Mouse (Mus musculus) heart, postnatal 0 days (tissue): ENCODE data around the gene Nr2f1.

Experiments used
- CTCF ChIP-seq: IDR thresholded peaks from 2 replicates; pipeline ENCODE4 v1.5.1; 2016; ENCODE audit warnings: antibody characterized with exemption, control low read depth, low read depth
- EP300 ChIP-seq: IDR thresholded peaks from 2 replicates; pipeline ENCODE4 v1.6.1; 2016; ENCODE audit warnings: antibody characterized with exemption, low read depth

DNA sequence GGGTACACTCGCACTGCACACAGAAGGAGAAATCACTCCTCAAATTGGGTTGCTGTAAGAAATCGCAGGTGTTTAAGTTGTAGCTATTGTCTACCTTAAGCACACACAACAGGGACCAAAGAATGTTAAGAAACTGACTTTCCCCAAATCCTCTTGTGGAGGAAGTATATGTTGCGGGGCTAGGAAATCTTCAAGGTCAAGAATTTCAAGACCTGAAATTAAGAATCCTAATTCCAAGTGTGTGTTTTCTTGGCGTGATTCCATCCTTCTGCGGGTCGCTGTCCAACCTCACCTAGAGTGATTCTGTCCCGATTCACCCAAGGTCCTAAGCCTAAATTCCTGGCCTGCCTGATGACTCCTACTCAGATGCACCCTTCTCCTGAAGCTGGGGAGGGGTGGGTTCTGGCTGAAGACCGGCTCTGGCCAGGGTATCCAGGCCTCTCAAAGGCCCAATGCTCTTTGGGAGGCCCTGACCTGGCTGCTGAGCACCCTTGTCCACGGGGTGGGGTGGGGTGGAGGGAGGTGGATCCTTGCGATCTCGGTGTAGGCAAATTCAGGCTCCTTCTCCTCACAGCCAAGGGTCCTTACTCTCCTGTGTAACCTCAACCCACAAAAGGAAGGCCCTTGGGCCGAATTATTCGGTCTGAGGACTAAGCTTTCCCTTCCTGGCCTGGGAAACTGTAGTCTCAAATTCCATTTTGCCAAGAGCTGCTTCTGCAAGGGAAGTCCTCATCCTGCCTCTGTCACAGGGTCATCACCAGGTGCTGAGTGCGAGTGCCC lies 11.9 kb upstream of the Nr2f1 start:
- no peak for TF ChIP-seq CTCF
- no peak for TF ChIP-seq EP300
